Mouse (Mus musculus) forebrain, embryonic 15.5 days (tissue): ENCODE results near the gene Tgm2. TPM values are rescaled to one million over a fixed set of nuclear protein-coding genes. Genes with fewer than 3 reads are reported as not detected.

Source experiments
- ATAC-seq: fragments of 200-750 bp; cut with Nextera tagmentation; replicated peaks from 2 replicates; pipeline ENCODE4 v1.8.0; 2017; ENCODE audit warnings: mild to moderate bottlenecking, moderate TSS enrichment, moderate library complexity
- H3K27ac ChIP-seq: fragments of 300-500 bp; sonication (generic); replicated peaks from 2 replicates; pipeline ENCODE4 v1.5.1; 2015; ENCODE audit warnings: mild to moderate bottlenecking, inconsistent platforms
- H3K27me3 ChIP-seq: fragments of 300-500 bp; sonication (generic); 2 replicates; pipeline ENCODE4 v1.6.1; 2015; ENCODE audit warnings: inconsistent platforms
- H3K36me3 ChIP-seq: fragments of 300-500 bp; sonication (generic); 2 replicates; pipeline ENCODE4 v1.6.1; 2015; ENCODE audit warnings: mild to moderate bottlenecking, inconsistent platforms
- H3K4me1 ChIP-seq: fragments of 300-500 bp; sonication (generic); 2 replicates; pipeline ENCODE4 v1.6.1; 2015; ENCODE audit warnings: inconsistent platforms
- H3K4me2 ChIP-seq: fragments of 300-500 bp; sonication (generic); replicated peaks from 2 replicates; pipeline ENCODE4 v1.6.1; 2015; ENCODE audit warnings: mild to moderate bottlenecking, inconsistent platforms
- H3K4me3 ChIP-seq: fragments of 300-500 bp; sonication (generic); 2 replicates; pipeline ENCODE4 v1.5.1; 2015; ENCODE audit warnings: mild to moderate bottlenecking, inconsistent platforms
- H3K9ac ChIP-seq: fragments of 300-500 bp; sonication (generic); replicated peaks from 2 replicates; pipeline ENCODE4 v1.6.1; 2015; ENCODE audit warnings: mild to moderate bottlenecking, inconsistent platforms
- H3K9me3 ChIP-seq: fragments of 300-500 bp; sonication (generic); 2 replicates; pipeline ENCODE4 v1.6.1; 2016; ENCODE audit warnings: inconsistent platforms
- WGBS: fragments of 180-500 bp; shearing (Covaris S2); methylation state at CpG from one replicate; pipeline ENCODE4 v1.1.7; 2015; ENCODE audit warnings: mixed read lengths; 5-methylcytosine and 5-hydroxymethylcytosine counted together
- polyA plus RNA-seq: library from polyadenylated mRNA; unstranded; fragments of >200 nt; fragmentation: Nextera tagmentation; extraction: Ambion mirVana; gene quantifications from 2 replicates; pipeline ENCODE4 v1.2.1, GENCODE M21; 2015

The Tgm2 gene
- polyA plus RNA-seq, 1 experiment from 2014 or later: 4.7 TPM

DNA sequence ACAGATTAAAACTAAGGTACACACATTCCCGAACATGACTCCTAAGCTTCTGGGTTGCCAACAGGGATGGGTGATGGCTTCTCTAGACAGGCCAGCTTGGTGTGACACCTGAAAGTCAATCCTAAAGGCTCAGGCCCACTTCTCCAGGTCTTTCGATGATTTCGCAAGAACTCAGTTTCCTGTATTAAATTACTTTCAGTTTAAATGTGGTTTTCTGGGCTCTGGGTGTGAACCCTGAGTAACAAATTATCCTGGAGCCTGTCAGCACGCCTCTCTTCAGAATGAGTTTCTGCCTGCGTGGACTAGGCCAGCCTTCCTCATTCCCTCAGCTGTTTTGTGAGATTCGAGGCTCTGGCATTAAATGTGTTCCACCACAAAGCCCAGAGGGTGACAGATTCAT is 16.8 kb upstream of the Tgm2 start:
- Histone ChIP-seq H3K4me2 (no peak overlapping the region), H3K36me3 (no peaks in the 10 kb centered on the region), H3K9ac (no peak overlapping the region), H3K27me3 (no peaks in the 10 kb centered on the region), H3K4me1 (no peaks in the 10 kb centered on the region), H3K27ac (no peak overlapping the region), H3K4me3 (no peak overlapping the region), H3K9me3 (no peaks in the 10 kb centered on the region)
- 83% methylated on average over 6 of the region's 6 CpGs for WGBS
- no peak for ATAC-seq

DNA sequence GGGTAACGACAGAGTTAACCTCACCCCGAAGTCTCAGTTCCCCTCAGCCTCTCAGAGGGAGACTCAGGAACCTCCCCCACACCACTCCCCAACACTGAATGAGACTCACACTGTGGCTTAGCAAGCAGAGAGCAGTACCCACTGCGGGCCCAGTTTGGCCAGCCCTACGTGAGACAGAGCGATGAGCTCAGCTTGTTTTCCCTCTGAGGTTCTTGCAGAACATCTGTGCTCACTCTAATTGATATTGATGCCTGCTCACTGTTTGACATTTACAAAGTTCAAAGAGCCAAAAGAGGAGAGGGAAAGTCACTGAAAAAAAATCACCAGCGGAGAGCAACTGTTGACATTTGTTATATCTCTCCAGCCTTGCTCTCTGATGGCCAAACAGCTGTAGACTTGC is 15.5 kb upstream of the Tgm2 start:
- Histone ChIP-seq H3K27me3 (no peaks in the 10 kb centered on the region), H3K4me1 (no peaks in the 10 kb centered on the region), H3K4me3 (no peak overlapping the region), H3K9ac (no peak overlapping the region), H3K27ac (no peak overlapping the region), H3K36me3 (no peaks in the 10 kb centered on the region), H3K9me3 (no peaks in the 10 kb centered on the region), H3K4me2 (no peak overlapping the region)
- ATAC-seq: no peak
- WGBS: 92% methylated on average over 6 of the region's 6 CpGs

DNA sequence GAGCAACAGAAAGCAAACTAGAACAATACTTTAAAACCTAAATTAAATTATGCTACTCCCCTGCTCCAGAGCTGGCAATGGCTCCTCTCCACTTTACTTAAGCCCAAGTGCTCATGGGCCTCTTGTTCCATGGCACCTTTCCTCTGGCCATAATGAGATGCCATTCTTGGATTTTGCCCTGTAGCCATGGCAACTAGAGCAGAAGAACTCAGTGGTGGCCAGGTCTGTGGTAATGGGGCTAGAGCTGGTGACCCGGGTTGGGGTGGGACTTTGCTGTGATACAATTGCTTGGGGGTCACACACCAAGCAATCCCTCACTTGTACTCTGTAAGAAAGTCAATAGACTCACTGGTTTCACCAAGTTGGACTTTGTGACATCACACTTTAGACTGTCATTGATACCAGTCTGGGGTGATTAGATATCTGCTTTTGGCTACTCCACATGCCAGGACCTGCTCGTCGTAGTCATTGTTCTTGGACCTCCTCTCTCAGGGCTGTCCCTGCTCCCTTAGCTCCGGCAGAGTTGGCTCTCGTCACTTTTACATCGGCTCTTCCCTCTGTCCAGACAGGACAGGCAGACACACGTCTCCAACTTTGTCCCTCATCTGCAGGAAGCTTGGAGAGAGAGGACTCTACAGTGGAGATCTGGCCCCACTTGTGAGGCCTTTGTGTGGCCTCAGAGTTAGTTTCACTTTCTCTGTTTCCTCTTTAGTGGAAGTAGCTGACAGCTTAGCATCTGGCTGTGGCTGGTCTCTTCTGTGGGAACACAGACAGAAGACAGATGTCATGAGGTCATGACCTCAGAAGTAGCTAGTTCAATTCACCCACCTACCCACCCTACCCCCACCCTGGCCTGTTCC is 13.4 kb upstream of the Tgm2 start:
- Histone ChIP-seq H3K4me1 (no peaks in the 10 kb centered on the region), H3K36me3 (no peaks in the 10 kb centered on the region), H3K4me2 (no peak overlapping the region), H3K27ac (no peak overlapping the region), H3K9ac (no peak overlapping the region), H3K27me3 (no peaks in the 10 kb centered on the region), H3K4me3 (no peak overlapping the region), H3K9me3 (no peaks in the 10 kb centered on the region)
- 59% methylated on average over 7 of the region's 7 CpGs for WGBS
- ATAC-seq: no peak

DNA sequence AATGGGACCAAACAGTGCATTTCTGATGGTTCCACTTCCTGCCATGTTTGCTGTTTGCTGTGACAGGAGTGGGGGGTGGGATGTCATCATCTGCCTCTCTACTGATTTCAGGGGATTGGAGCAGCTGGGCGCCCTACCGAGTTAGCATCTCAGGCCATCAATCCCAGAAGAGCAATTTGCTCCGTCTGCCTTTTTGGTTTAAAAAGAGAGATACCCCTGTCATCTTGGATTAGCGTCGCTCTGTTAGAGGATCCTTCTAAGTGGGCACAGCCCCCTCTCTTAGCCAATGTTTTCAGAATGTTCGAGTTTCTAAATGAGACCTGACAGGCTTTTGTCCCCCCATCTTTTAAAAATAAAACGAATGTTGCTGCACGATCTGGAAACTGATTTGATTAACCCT is 11.4 kb upstream of the Tgm2 start:
- Histone ChIP-seq H3K4me3 (no peak overlapping the region), H3K9me3 (no peaks in the 10 kb centered on the region), H3K9ac (no peak overlapping the region), H3K4me1 (peaks cover 11% of the 10 kb centered on the region), H3K4me2 (no peak overlapping the region), H3K27ac (no peak overlapping the region), H3K27me3 (no peaks in the 10 kb centered on the region), H3K36me3 (no peaks in the 10 kb centered on the region)
- no peak for ATAC-seq
- 54% methylated on average over 8 of the region's 8 CpGs for WGBS

DNA sequence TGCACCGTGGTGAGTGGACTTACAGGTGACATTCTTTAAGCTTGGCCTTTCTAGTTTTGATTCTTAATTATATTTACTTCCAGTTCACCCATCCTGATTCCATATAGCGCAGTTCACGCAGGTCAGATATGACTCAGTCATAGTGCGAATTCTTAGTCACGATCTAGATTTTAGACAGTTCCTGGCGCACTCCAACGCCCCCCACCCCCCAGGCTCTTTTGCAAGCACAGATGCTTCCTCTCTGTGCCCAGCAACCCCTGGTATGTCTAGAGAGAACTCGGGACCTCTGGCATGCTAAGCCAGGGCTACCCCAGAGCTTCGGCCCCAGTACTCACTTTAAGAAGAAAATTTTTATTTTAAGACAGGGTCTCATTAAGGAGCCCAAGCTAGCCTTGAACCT is 10.3 kb upstream of the Tgm2 start:
- 90% methylated on average over 9 of the region's 9 CpGs for WGBS
- no peak overlapping the region for H3K4me3 ChIP-seq
- H3K27me3 ChIP-seq: no peaks in the 10 kb centered on the region
- H3K9ac ChIP-seq: no peak overlapping the region
- H3K4me1 ChIP-seq: peaks cover 11% of the 10 kb centered on the region
- H3K9me3 ChIP-seq: no peaks in the 10 kb centered on the region
- H3K36me3 ChIP-seq: no peaks in the 10 kb centered on the region
- H3K4me2 ChIP-seq: no peak overlapping the region
- ATAC-seq: no peak
- H3K27ac ChIP-seq: no peak overlapping the region

DNA sequence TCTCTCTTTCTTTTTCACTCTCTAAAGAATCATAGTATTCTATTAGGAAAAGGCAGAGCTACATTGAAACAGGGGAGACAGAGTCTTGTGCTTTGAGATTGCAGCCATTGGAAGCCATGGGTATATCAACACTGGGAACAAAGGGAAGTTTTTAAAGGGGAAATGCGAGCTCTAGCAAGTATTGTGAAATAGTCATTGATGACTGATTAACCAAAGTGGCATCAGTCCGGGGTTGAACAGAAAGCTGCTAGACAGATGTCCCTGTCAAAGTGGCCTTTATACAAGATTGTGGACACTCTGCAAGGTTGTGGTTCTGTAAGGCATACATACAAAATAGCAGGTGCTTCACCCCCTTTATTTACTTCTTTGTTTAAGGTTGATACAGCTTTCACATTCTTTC is 9.4 kb upstream of the Tgm2 start:
- H3K4me1 ChIP-seq: peaks cover 11% of the 10 kb centered on the region
- WGBS: 71% methylated on average over 2 of the region's 2 CpGs
- H3K9ac ChIP-seq: no peak overlapping the region
- H3K9me3 ChIP-seq: no peaks in the 10 kb centered on the region
- no peak for ATAC-seq
- H3K27ac ChIP-seq: no peak overlapping the region
- H3K4me3 ChIP-seq: no peak overlapping the region
- no peak overlapping the region for H3K4me2 ChIP-seq
- no peaks in the 10 kb centered on the region for H3K27me3 ChIP-seq
- no peaks in the 10 kb centered on the region for H3K36me3 ChIP-seq

DNA sequence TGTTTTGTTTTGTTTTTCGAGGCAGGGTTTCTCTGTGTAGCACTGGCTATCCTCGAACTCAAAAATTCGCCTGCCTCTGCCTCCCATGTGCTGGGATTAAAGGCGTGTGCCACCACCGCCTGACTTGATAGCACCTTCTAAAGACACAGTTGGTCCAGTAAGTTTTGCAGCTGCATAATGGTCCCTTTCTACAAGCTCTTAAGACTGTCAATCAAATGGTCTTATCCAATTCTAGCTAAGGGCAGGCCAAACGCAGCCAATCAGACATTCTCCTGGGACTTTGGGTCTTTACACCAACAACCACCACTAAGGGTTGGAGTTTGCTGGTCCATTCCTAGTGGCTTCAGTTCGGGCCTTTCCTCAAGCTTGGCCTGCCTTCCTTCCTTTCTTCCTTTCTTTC is 8.9 kb upstream of the Tgm2 start:
- H3K27me3 ChIP-seq: no peaks in the 10 kb centered on the region
- H3K27ac ChIP-seq: no peak overlapping the region
- H3K4me2 ChIP-seq: no peak overlapping the region
- no peak for ATAC-seq
- 92% methylated on average over 7 of the region's 7 CpGs for WGBS
- H3K36me3 ChIP-seq: no peaks in the 10 kb centered on the region
- H3K4me3 ChIP-seq: no peak overlapping the region
- H3K9me3 ChIP-seq: no peaks in the 10 kb centered on the region
- peaks cover 11% of the 10 kb centered on the region for H3K4me1 ChIP-seq
- no peak overlapping the region for H3K9ac ChIP-seq

DNA sequence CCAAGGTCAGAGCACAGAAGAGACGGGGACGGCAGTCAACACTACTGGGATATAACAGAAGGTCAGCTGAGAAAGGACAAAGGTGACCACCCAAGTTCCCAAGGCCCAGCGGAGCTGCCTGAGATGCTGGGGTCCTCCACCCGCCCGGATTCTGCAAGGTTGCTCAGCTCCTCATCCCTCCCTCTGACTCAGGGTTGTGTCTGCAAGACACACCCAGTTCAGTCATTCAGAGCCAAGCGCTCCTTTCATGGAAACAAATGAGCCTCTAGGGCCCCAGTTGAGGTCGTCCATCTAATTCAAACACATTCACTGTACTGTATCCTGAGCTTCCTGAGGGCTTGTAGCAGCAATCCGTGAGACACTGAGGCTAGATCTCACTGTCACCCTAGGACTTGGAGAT is 8.4 kb upstream of the Tgm2 start:
- WGBS: 57% methylated on average over 8 of the region's 8 CpGs

DNA sequence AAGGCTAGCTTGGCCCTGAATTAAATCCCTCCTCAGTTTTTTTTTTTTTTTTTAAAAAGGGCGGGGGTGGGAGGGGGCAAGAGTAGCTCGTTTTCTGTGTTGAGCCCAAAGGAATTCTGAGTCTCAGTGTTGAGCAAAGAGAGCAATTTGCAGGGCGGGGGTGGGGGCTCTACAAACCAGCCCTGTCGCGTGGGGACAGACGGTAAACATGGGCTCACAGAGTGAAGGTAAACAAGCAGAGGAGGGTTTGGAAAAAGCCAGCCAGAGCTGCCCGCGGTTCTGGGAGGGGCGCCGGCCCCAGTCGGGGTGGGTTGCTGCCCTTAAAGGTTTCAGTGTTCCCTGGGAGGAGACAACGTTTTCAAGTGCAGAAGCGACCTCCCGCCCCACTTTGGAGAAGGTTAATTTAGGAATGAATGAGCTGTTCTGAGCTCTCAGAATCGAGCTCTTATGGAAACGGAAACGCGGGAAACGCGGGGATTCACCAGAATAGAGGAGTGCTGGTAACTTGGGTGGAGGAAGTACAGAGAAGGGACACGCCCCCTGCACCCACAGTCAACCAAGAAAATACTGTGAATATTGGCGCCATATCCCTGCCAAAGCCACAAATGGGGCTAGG is 7.6 kb upstream of the Tgm2 start:
- peaks cover 11% of the 10 kb centered on the region for H3K4me1 ChIP-seq
- no peaks in the 10 kb centered on the region for H3K27me3 ChIP-seq
- WGBS: under 1% methylated on average over 22 of the region's 22 CpGs
- peak overlapping the region; percentile 56 for H3K4me2 ChIP-seq
- no peaks in the 10 kb centered on the region for H3K36me3 ChIP-seq
- 0 out of 2 replicates have a peak, but pooled peaks have one; percentile 53 for ATAC-seq
- no peaks in the 10 kb centered on the region for H3K9me3 ChIP-seq
- peak overlapping the region; percentile 36 for H3K9ac ChIP-seq
- no peak overlapping the region for H3K27ac ChIP-seq
- H3K4me3 ChIP-seq: peak overlapping the region; percentile 35

More for the DNA sequence above, 8.4 kb upstream of the Tgm2 start:
- no peaks in the 10 kb centered on the region for H3K9me3 ChIP-seq
- H3K36me3 ChIP-seq: no peaks in the 10 kb centered on the region
- no peak overlapping the region for H3K27ac ChIP-seq
- H3K4me3 ChIP-seq: no peak overlapping the region
- no peak for ATAC-seq
- H3K27me3 ChIP-seq: no peaks in the 10 kb centered on the region
- H3K9ac ChIP-seq: no peak overlapping the region
- peaks cover 11% of the 10 kb centered on the region for H3K4me1 ChIP-seq
- H3K4me2 ChIP-seq: no peak overlapping the region

DNA sequence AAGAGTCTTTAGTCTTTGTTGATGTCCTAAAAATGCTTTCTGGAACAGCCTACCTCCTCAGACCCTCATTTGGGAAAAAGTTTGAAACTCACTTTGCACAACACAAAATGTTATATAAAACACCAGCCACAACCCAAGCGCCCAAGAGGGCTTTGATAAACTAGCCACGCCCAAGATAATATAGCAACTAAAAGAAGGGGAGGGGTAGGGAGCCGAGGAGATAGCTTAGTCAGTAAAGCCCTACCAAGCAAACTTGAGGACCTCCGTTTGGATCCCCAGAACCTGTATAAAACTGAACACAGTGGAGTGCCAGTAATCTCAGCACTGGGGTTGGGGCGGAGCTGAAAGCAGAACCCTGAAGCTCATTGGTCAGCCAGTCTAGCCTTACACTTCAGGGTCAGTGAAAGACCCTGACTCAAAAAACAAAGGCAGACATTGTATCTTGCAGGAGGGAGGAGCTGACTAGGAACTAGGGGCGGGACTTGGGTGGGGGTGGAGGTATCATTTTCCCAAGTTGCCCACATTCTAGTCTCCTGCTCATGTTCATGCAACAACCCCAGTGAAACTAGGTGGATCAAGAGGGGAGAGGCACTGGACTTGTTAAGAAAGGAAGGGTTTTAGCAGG is 6.6 kb upstream of the Tgm2 start:
- peak; percentile 46 for ATAC-seq
- no peak overlapping the region for H3K9ac ChIP-seq
- 18% methylated on average over 6 of the region's 6 CpGs for WGBS
- no peak overlapping the region for H3K4me2 ChIP-seq
- no peaks in the 10 kb centered on the region for H3K9me3 ChIP-seq
- no peaks in the 10 kb centered on the region for H3K36me3 ChIP-seq
- H3K4me3 ChIP-seq: no peak overlapping the region
- no peaks in the 10 kb centered on the region for H3K27me3 ChIP-seq
- peaks cover 11% of the 10 kb centered on the region for H3K4me1 ChIP-seq
- no peak overlapping the region for H3K27ac ChIP-seq

DNA sequence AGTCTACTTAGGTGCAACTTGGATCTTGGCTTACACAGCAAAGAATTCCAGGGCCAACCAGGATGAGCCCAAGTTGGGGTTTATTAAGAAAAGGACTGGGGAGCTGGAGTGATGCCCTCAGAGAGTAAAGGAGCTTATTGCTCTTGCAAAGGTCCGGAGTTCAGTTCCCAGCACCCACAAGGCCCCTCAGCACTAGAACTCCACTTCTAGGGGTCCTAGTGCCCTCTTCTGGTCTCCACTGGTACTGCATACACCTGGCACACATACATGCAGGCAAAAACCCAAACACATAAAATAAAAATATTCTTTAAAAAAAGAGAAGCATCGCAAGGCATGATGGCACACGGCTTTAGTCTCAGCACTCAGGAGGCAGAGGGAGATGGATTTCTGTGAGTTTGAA is 4.8 kb upstream of the Tgm2 start:
- Histone ChIP-seq H3K27ac (no peak overlapping the region), H3K4me2 (no peak overlapping the region), H3K4me3 (no peak overlapping the region), H3K27me3 (peaks cover 1% of the 10 kb centered on the region; the same call in 1 of the 2 replicates), H3K4me1 (peaks cover 15% of the 10 kb centered on the region), H3K9ac (no peak overlapping the region), H3K36me3 (no peaks in the 10 kb centered on the region), H3K9me3 (no peaks in the 10 kb centered on the region)
- WGBS: 98% methylated on average over 3 of the region's 3 CpGs
- no peak for ATAC-seq

DNA sequence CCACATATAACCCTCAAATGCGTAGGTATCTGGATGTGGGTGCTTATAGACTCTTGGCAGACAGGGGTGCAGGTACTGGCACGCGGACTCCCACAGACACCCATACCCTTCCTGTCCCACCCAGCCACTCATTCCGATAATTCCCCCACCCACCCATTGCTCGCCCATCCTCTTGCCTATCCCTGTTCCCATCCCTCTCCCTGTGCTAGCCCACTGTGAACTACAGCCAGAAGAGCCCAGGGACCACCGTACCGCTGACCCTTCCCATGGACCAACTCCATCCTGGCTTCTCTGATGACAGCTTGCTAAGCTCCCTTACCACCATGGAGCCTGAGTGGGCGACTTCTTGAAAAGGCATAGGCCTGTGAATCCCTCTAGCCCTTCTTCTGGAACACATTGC is 735 bp upstream of the Tgm2 start:
- H3K36me3 ChIP-seq: no peaks in the 10 kb centered on the region
- 91% methylated on average over 8 of the region's 8 CpGs for WGBS
- no peak for ATAC-seq

More for the DNA sequence above, 735 bp upstream of the Tgm2 start:
- H3K4me3 ChIP-seq: no peak overlapping the region
- peaks cover 6% of the 10 kb centered on the region for H3K4me1 ChIP-seq
- no peak overlapping the region for H3K27ac ChIP-seq
- no peak overlapping the region for H3K9ac ChIP-seq
- H3K27me3 ChIP-seq: peaks cover 3% of the 10 kb centered on the region; the same call in 1 of the 2 replicates
- no peaks in the 10 kb centered on the region for H3K9me3 ChIP-seq
- H3K4me2 ChIP-seq: no peak overlapping the region
